Mouse (Mus musculus): Measurements from ENCODE around the gene Cul4a. TPM values are rescaled to one million over a fixed set of nuclear protein-coding genes. Genes with fewer than 3 reads are reported as not detected.
"Not testable (repeated sequence)": the region's sequence is repeated elsewhere in the genome, so short reads cannot be mapped to it uniquely, and the experiment has no call there.

Cul4a gene
- polyA plus RNA-seq, 1 experiment: 3.6 TPM

DNA sequence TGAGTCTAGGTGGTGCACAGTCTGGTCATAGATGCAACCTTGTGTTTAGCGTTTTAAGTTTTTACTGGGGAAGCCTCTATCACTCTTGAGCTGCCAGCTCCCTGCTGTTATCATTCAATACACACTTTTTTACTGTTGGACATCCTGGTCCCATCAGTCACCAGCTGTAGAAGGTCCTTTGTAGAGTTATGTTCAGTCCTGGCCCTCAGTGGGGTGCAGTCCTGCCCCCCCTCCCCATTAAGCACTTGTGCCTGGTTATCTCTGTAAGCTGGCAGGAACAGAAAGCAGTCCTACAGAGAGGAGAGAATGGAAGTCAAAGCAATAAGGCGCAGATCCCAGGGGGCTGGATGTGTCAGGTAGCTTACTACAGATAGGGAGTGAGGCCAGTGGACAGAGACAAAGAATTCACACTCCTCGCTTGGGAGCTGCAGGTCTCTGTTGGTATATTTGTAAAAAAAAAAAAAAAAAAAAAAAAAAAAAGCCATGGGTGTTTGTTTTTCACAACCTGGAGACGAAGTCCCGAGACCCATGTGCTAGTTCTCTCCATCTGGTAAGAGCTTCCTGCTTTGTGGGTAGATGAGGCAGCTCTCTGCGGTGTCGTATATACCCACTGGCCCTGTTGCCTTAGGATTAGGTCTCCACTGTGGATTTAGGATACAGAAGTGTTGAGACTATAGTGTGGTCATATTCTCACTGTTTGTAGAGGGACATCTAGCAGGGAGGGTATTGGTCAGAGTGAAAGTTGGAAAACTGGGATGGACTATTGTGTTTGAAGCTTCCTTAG is 15.7 kb downstream of the Cul4a start:
- Histone ChIP-seq H3K4me3 (replicated peaks) (no peak overlapping the region), H3K9me3 (ENCODE audit: control insufficient read depth, low read length) (no peaks in the 10 kb centered on the region), H3K4me1 (ENCODE audit: control insufficient read depth) (peaks cover 57% of the 10 kb centered on the region), H3K27me3 (ENCODE audit: control insufficient read depth) (no peaks in the 10 kb centered on the region), H3K36me3 (ENCODE audit: control insufficient read depth) (peaks cover 91% of the 10 kb centered on the region)
- TF ChIP-seq GATA1 (IDR thresholded peaks at IDR 0.05; ENCODE audit: low read length): no peak

DNA sequence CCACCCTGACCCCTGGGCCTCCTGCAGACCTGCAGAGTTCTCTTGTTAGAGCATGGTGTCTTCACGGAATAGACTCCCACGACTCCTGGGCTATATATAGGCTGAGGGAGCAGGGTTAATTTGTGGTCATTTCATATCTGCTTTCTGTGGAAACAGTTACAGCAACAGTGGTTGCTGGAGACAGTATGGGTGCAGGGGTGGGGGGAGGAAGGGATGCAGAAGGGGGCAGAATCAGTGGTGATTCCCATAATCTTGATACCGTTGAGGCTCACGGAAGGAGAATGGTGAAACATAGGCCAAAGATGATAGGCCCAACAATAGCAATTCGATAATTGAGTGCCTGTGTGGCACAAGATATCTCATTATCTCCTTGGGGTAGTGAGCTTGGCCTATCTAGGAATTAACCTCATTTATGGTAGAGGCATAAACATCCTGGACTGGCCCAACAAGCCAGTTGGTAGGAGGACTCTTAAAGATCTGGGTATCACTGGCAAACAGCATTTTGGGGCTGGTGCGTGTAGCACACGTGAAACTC is 17.5 kb downstream of the Cul4a start:
- H3K4me3 ChIP-seq (replicated peaks): no peak overlapping the region
- peaks cover 56% of the 10 kb centered on the region for H3K4me1 ChIP-seq (ENCODE audit: control insufficient read depth)
- TF ChIP-seq GATA1 (IDR thresholded peaks at IDR 0.05; ENCODE audit: low read length) (no peak), TAL1 (IDR thresholded peaks at IDR 0.05; ENCODE audit: low read length) (no peak)
- peaks cover 100% of the 10 kb centered on the region for H3K36me3 ChIP-seq (ENCODE audit: control insufficient read depth)
- no peaks in the 10 kb centered on the region for H3K9me3 ChIP-seq (ENCODE audit: control insufficient read depth, low read length)
- no peaks in the 10 kb centered on the region for H3K27me3 ChIP-seq (ENCODE audit: control insufficient read depth)

DNA sequence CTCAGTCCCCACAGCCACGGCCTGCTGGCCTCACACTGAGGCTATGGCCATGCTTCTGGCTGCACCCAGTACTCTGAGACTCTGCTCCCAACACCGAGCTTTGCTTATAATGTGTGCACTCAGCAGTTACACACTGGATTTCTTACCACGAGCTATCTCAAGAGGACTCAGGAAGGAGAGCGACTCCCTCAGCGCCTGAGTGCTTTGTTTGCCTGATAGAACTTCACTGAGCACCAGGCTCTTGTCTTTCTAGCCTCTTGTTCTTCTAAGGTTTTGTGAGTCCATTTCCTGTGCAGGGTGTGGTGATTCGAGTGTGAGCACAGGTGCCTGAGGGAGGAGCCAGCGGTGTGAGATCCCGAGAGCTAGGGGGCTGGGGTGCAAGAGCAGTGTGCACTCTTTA is 19.5 kb downstream of the Cul4a start:
- Histone ChIP-seq H3K36me3 (ENCODE audit: control insufficient read depth) (peaks cover 100% of the 10 kb centered on the region), H3K4me3 (replicated peaks) (no peak overlapping the region), H3K9me3 (ENCODE audit: control insufficient read depth, low read length) (no peaks in the 10 kb centered on the region)

GRCm38 (mm10) chr8:13132220-13132619 is 26.8 kb downstream of the Cul4a start:
- peaks cover 98% of the 10 kb centered on the region for H3K36me3 ChIP-seq (ENCODE audit: control insufficient read depth)

More for the DNA sequence above, 19.5 kb downstream of the Cul4a start:
- Histone ChIP-seq H3K27me3 (ENCODE audit: control insufficient read depth) (no peaks in the 10 kb centered on the region), H3K4me1 (ENCODE audit: control insufficient read depth) (peaks cover 39% of the 10 kb centered on the region)
- TF ChIP-seq TAL1 (IDR thresholded peaks at IDR 0.05; ENCODE audit: low read length) (no peak), GATA1 (IDR thresholded peaks at IDR 0.05; ENCODE audit: low read length) (no peak)

DNA sequence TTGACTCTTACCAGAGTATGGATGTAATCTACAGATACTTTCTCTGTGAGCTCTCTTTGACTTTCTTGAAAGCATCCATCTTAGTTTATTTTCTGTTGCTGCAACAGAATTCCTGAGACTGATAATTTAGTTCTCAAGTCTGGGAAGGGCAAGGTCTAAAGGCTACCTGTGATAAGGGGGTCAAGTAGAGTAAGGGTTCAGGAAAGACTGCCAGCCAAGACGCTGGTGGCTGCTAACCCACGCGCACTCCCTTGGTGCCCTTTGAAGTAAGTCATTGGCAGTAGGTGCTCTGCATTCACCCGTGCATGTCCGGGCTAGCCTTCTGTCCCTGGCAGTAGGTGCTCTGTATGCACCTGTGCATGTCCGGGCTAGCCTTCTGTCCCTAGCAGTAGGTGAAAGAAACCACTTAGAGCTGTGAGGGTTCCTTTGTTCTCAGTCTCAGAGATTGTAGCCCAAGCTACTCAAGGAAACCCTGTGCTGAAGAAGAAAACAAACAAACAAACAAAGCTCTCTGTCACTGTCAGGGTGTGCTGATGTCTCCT is 34.3 kb downstream of the Cul4a start:
- no peak for TF ChIP-seq TAL1 (IDR thresholded peaks at IDR 0.05; ENCODE audit: low read length)
- no peak for TF ChIP-seq GATA1 (IDR thresholded peaks at IDR 0.05; ENCODE audit: low read length)
- H3K4me3 ChIP-seq (replicated peaks): no peak overlapping the region
- H3K36me3 ChIP-seq (ENCODE audit: control insufficient read depth): peaks cover 98% of the 10 kb centered on the region
- H3K27me3 ChIP-seq (ENCODE audit: control insufficient read depth): no peaks in the 10 kb centered on the region
- H3K9me3 ChIP-seq (ENCODE audit: control insufficient read depth, low read length): no peaks in the 10 kb centered on the region
- H3K4me1 ChIP-seq (ENCODE audit: control insufficient read depth): no peaks in the 10 kb centered on the region

More at GRCm38 (mm10) chr8:13132220-13132619, 26.8 kb downstream of the Cul4a start:
- H3K4me1 ChIP-seq (ENCODE audit: control insufficient read depth); H3K4me3 ChIP-seq (replicated peaks); H3K27me3 ChIP-seq (ENCODE audit: control insufficient read depth); H3K9me3 ChIP-seq (ENCODE audit: control insufficient read depth, low read length): not testable (repeated sequence)

- peaks cover 98% of the 10 kb centered on the region for H3K36me3 ChIP-seq (ENCODE audit: control insufficient read depth)
- no peak for TF ChIP-seq TAL1 (IDR thresholded peaks at IDR 0.05; ENCODE audit: low read length)
- TF ChIP-seq GATA1 (IDR thresholded peaks at IDR 0.05; ENCODE audit: low read length): no peak
- no peaks in the 10 kb centered on the region for H3K27me3 ChIP-seq (ENCODE audit: control insufficient read depth)
- H3K4me1 ChIP-seq (ENCODE audit: control insufficient read depth): no peaks in the 10 kb centered on the region
- H3K9me3 ChIP-seq (ENCODE audit: control insufficient read depth, low read length): no peaks in the 10 kb centered on the region
- no peak overlapping the region for H3K4me3 ChIP-seq (replicated peaks)
Measured at GRCm38 (mm10) chr8:13141681-13142080, 36.3 kb downstream of the Cul4a start.

DNA sequence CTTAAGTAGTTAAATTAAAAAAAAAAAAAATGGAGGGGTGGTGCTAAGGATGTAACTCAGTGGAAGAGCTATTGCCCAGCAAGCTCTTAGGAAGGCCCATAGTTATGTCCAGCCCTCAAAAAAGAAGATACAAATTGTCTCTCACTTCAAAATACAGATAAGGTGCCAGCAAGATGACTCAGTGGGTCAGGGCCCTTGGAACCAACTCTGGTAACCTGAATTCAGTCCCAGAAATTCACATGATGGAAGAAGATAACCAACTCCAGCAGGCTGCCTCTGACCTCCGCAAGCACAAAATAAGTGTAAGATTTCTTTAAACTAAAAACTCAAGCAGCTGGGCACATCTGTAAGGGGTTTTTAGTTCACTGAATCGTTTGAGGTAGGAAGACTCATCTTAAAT is 43.1 kb downstream of the Cul4a start:
- Histone ChIP-seq H3K36me3 (ENCODE audit: control insufficient read depth) (peaks cover 83% of the 10 kb centered on the region), H3K27me3 (ENCODE audit: control insufficient read depth) (no peaks in the 10 kb centered on the region), H3K4me3 (replicated peaks) (no peak overlapping the region), H3K4me1 (ENCODE audit: control insufficient read depth) (no peaks in the 10 kb centered on the region), H3K9me3 (ENCODE audit: control insufficient read depth, low read length) (no peaks in the 10 kb centered on the region)
- TF ChIP-seq GATA1 (IDR thresholded peaks at IDR 0.05; ENCODE audit: low read length) (no peak), TAL1 (IDR thresholded peaks at IDR 0.05; ENCODE audit: low read length) (no peak)

GRCm38 (mm10) chr8:13149287-13149686 is 43.9 kb downstream of the Cul4a start:
- Histone ChIP-seq H3K4me1 (ENCODE audit: control insufficient read depth) (no peaks in the 10 kb centered on the region), H3K36me3 (ENCODE audit: control insufficient read depth) (peaks cover 84% of the 10 kb centered on the region), H3K27me3 (ENCODE audit: control insufficient read depth) (no peaks in the 10 kb centered on the region), H3K9me3 (ENCODE audit: control insufficient read depth, low read length) (no peaks in the 10 kb centered on the region), H3K4me3 (replicated peaks) (no peak overlapping the region)
- no peak for TF ChIP-seq GATA1 (IDR thresholded peaks at IDR 0.05; ENCODE audit: low read length)
- no peak for TF ChIP-seq TAL1 (IDR thresholded peaks at IDR 0.05; ENCODE audit: low read length)

- TF ChIP-seq TAL1 (IDR thresholded peaks at IDR 0.05; ENCODE audit: low read length) (no peak), GATA1 (IDR thresholded peaks at IDR 0.05; ENCODE audit: low read length) (no peak)
- Histone ChIP-seq H3K27me3 (ENCODE audit: control insufficient read depth) (no peaks in the 10 kb centered on the region), H3K4me3 (replicated peaks) (no peak overlapping the region), H3K9me3 (ENCODE audit: control insufficient read depth, low read length) (no peaks in the 10 kb centered on the region), H3K36me3 (ENCODE audit: control insufficient read depth) (peaks cover 84% of the 10 kb centered on the region), H3K4me1 (ENCODE audit: control insufficient read depth) (no peaks in the 10 kb centered on the region)
Measured at GRCm38 (mm10) chr8:13149866-13150265, 44.4 kb downstream of the Cul4a start.

All from erythroblast, embryonic 14.5 days (primary cell).